Mouse (Mus musculus) neural tube, embryonic 10.5 days (tissue): ENCODE data around the gene Ostf1.

ENCODE experiments used
- DNase-seq: peaks from one replicate; pipeline ENCODE4 v3.0.0-alpha.2; 2017; ENCODE audit warnings: low spot score; ENCODE audit errors: extremely low spot score

Gene Ostf1

GRCm38 (mm10) chr19:18569496-18569895 lies 62.1 kb downstream of the Ostf1 start:
- no peak for DNase-seq

DNA sequence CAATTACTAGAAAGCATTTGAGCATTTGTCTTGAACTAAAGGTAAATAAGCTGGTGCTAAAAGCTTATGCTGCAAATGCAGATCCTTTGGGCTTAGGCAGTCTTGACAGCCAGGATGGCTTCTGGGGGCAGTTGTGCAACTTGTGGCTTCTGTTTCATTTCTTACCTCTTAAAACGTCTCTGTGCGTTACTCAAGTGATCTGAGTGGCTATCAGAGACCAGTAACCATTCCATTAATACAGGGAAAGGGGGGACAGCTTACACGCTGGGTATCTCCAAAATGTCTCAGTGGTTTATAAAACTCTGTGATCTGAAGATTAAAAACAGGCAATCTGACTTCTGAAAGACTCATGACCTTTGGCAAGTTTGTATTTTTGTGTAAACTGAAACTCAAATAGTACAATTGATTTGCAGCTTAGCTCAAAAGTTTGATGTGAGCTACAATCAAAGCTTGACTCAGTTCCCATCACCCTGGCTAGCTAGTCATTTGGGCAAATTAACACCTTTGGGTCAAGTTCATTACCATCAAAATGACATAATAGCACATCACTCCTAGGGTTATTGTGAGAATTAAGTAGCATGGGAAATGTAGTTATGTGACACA lies 62.7 kb downstream of the Ostf1 start:
- DNase-seq, result no peak

- no peak for DNase-seq
Measured at GRCm38 (mm10) chr19:18567936-18568827, 63.4 kb downstream of the Ostf1 start.

DNA sequence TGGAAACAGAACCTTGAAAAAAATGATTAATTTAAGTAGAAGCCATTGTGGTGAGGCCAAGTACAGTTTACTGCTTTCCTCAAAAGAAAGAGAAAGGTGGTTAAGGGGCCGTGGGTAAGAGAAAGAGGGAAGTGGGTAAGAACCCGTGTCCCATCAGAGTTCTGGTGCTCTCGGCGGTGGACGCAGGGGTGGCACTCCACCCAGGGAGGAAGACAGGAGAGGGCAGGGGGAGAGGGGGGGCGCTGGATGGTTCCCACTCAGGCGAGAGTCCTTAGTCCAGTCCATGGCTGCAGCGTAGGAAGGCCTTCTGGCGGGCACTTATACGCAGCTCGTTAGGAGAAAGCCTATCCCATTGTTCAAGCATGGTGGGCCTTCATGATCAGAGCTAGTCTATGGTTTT lies 64.1 kb downstream of the Ostf1 start:
- no peak for DNase-seq

- DNase-seq, result no peak
Measured at GRCm38 (mm10) chr19:18557708-18558107, 73.9 kb downstream of the Ostf1 start.

DNA sequence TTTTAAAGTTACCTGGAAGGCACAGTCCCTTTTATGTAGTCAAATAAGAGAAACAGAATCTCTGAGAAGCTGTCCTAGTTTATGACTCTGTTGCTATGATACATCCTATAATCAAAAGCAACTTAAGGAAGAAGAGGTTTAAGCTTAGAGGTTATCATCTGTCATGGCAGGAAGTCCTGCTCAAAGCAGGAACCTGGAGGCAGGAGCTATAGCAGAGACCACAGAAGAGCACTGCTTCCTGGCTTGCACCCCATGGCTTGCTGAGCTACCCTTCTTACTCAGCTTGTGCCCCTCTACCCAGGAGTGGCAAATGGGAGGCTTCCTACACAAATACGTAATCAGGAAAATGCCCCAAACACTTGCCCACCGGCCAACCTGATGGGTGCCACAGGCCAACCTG lies 76.0 kb downstream of the Ostf1 start:
- DNase-seq, result no peak

DNA sequence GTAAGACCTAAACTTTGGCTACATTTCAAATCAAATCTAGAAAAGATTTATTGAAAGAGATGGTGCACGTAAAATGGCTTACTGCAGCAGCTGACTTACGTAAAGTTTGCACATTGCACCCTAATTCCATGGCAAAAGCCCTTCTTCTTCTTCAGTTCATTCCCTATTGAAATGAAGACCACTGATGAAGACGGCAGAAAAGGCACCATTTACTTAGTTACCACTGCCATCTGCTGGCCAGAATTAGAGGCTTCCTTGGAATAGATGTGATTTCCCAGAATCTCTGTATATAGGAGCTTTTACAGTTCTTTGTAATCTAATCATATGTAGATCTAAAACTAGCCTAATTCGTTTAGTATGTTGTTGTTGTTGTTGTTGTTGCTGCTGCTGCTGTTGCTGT lies 83.0 kb downstream of the Ostf1 start:
- peak; percentile 49 for DNase-seq
